ENCODE assay signal across 8 mouse cellular contexts in genomic region chr19:56721387-56722211, GRCm38 (mm10). TPM values are rescaled to one million over a fixed set of nuclear protein-coding genes. Genes with fewer than 3 reads are reported as not detected.
DNase-seq lines count a peak whose midpoint lies in the region; ATAC-seq and TF ChIP-seq lines count a peak whose summit lies in the region.

Gene Adrb1, plus strand, starts transcription at chr19:56722199.

- peaks cover 26% of the 10 kb centered on the region for H3K4me1 ChIP-seq in testis, adult 2 months (ENCODE audit: control insufficient read depth, insufficient read depth, low read length)
- H3K4me1 ChIP-seq in embryonic fibroblast, embryonic 13.5 days (ENCODE audit: control insufficient read depth, insufficient read depth, low read length): no peaks in the 10 kb centered on the region
- peaks cover 36% of the 10 kb centered on the region for H3K4me1 ChIP-seq in heart, embryonic 15.5 days (replicated peaks)
- H3K4me1 ChIP-seq in liver, embryonic 15.5 days (replicated peaks): peaks cover 17% of the 10 kb centered on the region

- WGBS in heart, embryonic 15.5 days: under 1% methylated on average over 45 of the region's 63 CpGs
- under 1% methylated on average over 42 of the region's 63 CpGs for WGBS in liver, embryonic 15.5 days (ENCODE audit: insufficient replicate concordance)

- no peak for DNase-seq in testis, postnatal 14 days (ENCODE audit: low spot score)
- peak; percentile 58 to 72 for DNase-seq in kidney, postnatal 36 days
- DNase-seq in neural tube, embryonic 10.5 days (ENCODE audit: extremely low spot score, low spot score): peak; percentile 72
- DNase-seq in thymus, postnatal 14 days: peak; percentile 72

- no peaks in the 10 kb centered on the region for H3K9me3 ChIP-seq in heart, embryonic 15.5 days (replicated peaks)
- H3K9me3 ChIP-seq in liver, embryonic 15.5 days (replicated peaks): no peaks in the 10 kb centered on the region

- no peak within 1 kb of the TSS for H3K27ac ChIP-seq in testis, adult 2 months (ENCODE audit: control insufficient read depth, insufficient read depth, low read depth, low read length)
- H3K27ac ChIP-seq in embryonic fibroblast, embryonic 13.5 days (ENCODE audit: insufficient read depth, low read length): no peak within 1 kb of the TSS
- H3K27ac ChIP-seq in heart, embryonic 15.5 days: peak within 1 kb of the TSS; percentile 88
- no peak within 1 kb of the TSS for H3K27ac ChIP-seq in liver, embryonic 15.5 days (replicated peaks)

- no peaks in the 10 kb centered on the region for H3K36me3 ChIP-seq in testis, adult 2 months (ENCODE audit: control insufficient read depth, insufficient read depth, low read length)
- no peaks in the 10 kb centered on the region for H3K36me3 ChIP-seq in heart, embryonic 15.5 days
- H3K36me3 ChIP-seq in liver, embryonic 15.5 days (replicated peaks): no peaks in the 10 kb centered on the region

- TF ChIP-seq POLR2A in testis, adult 2 months (IDR thresholded peaks at IDR 0.05; ENCODE audit: control insufficient read depth, low read depth, low read length): no peak
- TF ChIP-seq POLR2A in embryonic fibroblast, embryonic 13.5 days (IDR thresholded peaks at IDR 0.05; ENCODE audit: low read depth, low read length): peak; percentile 36; the same call in 1 of the 2 replicates

- peak within 1 kb of the TSS; percentile 86 for H3K9ac ChIP-seq in heart, embryonic 15.5 days
- no peak within 1 kb of the TSS for H3K9ac ChIP-seq in liver, embryonic 15.5 days

- peak within 1 kb of the TSS; percentile 88 for H3K4me3 ChIP-seq in testis, adult 2 months (ENCODE audit: control insufficient read depth, low read depth, low read length)
- H3K4me3 ChIP-seq in embryonic fibroblast, embryonic 13.5 days (ENCODE audit: insufficient read depth, low read length): peak within 1 kb of the TSS; percentile 42
- H3K4me3 ChIP-seq in heart, embryonic 15.5 days: peak within 1 kb of the TSS; percentile 80
- peak within 1 kb of the TSS; percentile 46 for H3K4me3 ChIP-seq in liver, embryonic 15.5 days (replicated peaks)

- no peaks in the 10 kb centered on the region; the same call in 1 of the 2 replicates for H3K27me3 ChIP-seq in testis, adult 2 months (ENCODE audit: control insufficient read depth, insufficient read depth, low read length)
- peaks cover 27% of the 10 kb centered on the region for H3K27me3 ChIP-seq in heart, embryonic 15.5 days
- peaks cover 91% of the 10 kb centered on the region for H3K27me3 ChIP-seq in liver, embryonic 15.5 days

- ATAC-seq in heart, embryonic 15.5 days (replicated peaks; ENCODE audit: insufficient number of reproducible peaks, insufficient read depth, low FRiP score, low read depth): peak; percentile 74
- ATAC-seq in liver, embryonic 15.5 days (ENCODE audit: insufficient read depth): peak; percentile 45

- H3K4me2 ChIP-seq in heart, embryonic 15.5 days: peak within 1 kb of the TSS; percentile 74
- peak within 1 kb of the TSS; percentile 66 for H3K4me2 ChIP-seq in liver, embryonic 15.5 days

- no peak for TF ChIP-seq CTCF in testis, adult 2 months (IDR thresholded peaks at IDR 0.05; ENCODE audit: control insufficient read depth, insufficient read depth, insufficient replicate concordance, low read depth, low read length)
- TF ChIP-seq CTCF in embryonic fibroblast, embryonic 13.5 days (IDR thresholded peaks at IDR 0.05; ENCODE audit: borderline replicate concordance, insufficient read depth, low read length): no peak

RNA-seq across cellular contexts. Expression of gene Adrb1, which starts in this region (rescaled TPM):
- 1.2 and 1.4 TPM in 2 replicates for polyA plus RNA-seq in testis, adult 2 months (2012; rRNA removed)
- 1.3 and 1.6 TPM in 2 replicates for polyA plus RNA-seq in embryonic fibroblast, embryonic 13.5 days (2011; ENCODE audit: insufficient read length, low read depth, missing spikeins)
- 4.0 and 4.7 TPM in 2 replicates for polyA plus RNA-seq in heart, embryonic 15.5 days (2015; fragmentation: Nextera tagmentation; extraction: Ambion mirVana)
- polyA plus RNA-seq in liver, embryonic 15.5 days (2015; fragmentation: Nextera tagmentation; extraction: Ambion mirVana): 0.25 and 0.38 TPM in 2 replicates

Comparison
In these comparisons a context has a peak if more than half of its experiments do, and no peak if none do; other contexts are left out.
1. Peak in ATAC-seq, H3K4me3 ChIP-seq and H3K4me2 ChIP-seq in liver, embryonic 15.5 days; RNA of the gene not detected or under 1 TPM.